14 mouse cellular contexts compared by ENCODE assay signal in the genomic region with DNA sequence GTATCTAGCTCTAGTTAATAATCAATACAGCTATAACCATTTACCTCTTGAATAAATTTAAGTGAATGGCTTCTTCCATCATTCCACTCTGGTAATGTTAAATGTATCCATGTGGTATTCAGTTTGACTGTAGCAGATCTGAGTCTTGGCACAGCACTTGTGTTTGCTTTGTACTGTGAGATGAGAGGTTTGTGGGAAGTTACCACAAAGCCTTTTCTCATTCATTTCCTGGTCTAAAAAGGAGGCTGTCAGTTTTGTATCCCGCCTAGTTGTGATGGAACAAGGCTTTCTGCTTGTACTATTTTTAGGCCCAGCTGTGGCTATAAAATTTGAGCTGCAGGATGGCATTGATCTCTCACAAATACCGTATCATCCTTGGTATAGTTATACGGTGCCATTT. TPM values are rescaled to one million over a fixed set of nuclear protein-coding genes. Genes with fewer than 3 reads are reported as not detected.
DNase-seq lines count a peak whose midpoint lies in the region; TF ChIP-seq lines count a peak whose summit lies in the region.
"Had no signal": no experiment of that assay in that cellular context is flagged by ENCODE, and none has a peak within 500 bp of the region (broad histone marks: within the 10 kb centered on the region; RNA-seq: fewer than 3 reads in every experiment).

No protein-coding gene starts in this region.

- TF ChIP-seq CTCF in layer of hippocampus, adult 2 months (conservative IDR thresholded peaks at IDR 0.05), result no peak
- TF ChIP-seq CTCF in brain, embryonic 14.5 days (IDR thresholded peaks at IDR 0.05; ENCODE audit: borderline replicate concordance, extremely low read depth, insufficient read depth, insufficient read length), result no peak

- H3K27ac ChIP-seq in layer of hippocampus, adult 2 months, result 0 out of 2 replicates have a peak overlapping the region, but pooled peaks have one; percentile 32
- H3K27ac ChIP-seq: left cerebral cortex, adult 2 months; macrophage had no signal

- no peak for TF ChIP-seq POLR2A in brain, embryonic 14.5 days (IDR thresholded peaks at IDR 0.05; ENCODE audit: borderline replicate concordance, extremely low read depth, insufficient read depth, insufficient read length, poor library complexity, severe bottlenecking)

- no peak for DNase-seq in layer of hippocampus, adult 2 months (ENCODE audit: low spot score in 2 of 2)
- no peak for DNase-seq in layer of hippocampus, adult 9-11 months
- peak; percentile 76 for DNase-seq in thymus, postnatal 0 days (ENCODE audit: low spot score)
- no peak for DNase-seq in thymus, postnatal 36 days
- DNase-seq in brain, embryonic 14.5 days (ENCODE audit: low read depth), result peak; percentile 51
- peak; percentile 84 for DNase-seq in naive thymus-derived CD4-positive, alpha-beta T cell, adult 2 months (ENCODE audit: low read depth)
- DNase-seq in right cerebral cortex, adult 2 months (ENCODE audit: low spot score in 2 of 2), result no peak
- no peak for DNase-seq in cerebellum, postnatal 10 days
- DNase-seq: adrenal gland, adult 8-10 months; gastrocnemius, postnatal 36 days; kidney, adult 11 months; right cerebral cortex, postnatal 25 days had no signal

- no peak overlapping the region for H3K4me3 ChIP-seq in layer of hippocampus, adult 2 months
- H3K4me3 ChIP-seq: left cerebral cortex, adult 2 months had no signal

RNA-seq across cellular contexts. Expression of a gene that starts 7.3 kb away (rescaled TPM):
- total RNA-seq in layer of hippocampus, adult 2 months (2021), result 100 to 1,000 TPM; 367 to 372 TPM
- 7.6 and 8.7 TPM in 2 replicates for polyA plus RNA-seq in thymus, postnatal 0 days (2015; fragmentation: Nextera tagmentation; extraction: Ambion mirVana)
- 65.4 and 89.2 TPM in 2 replicates for polyA plus RNA-seq in brain, embryonic 14.5 days (2012; rRNA removed)

Comparison
In these comparisons a context has a peak if more than half of its experiments do, and no peak if none do; other contexts are left out.
1. DNase-seq: peak in thymus, postnatal 0 days (single experiment), brain, embryonic 14.5 days (single experiment) and naive thymus-derived CD4-positive, alpha-beta T cell, adult 2 months (single experiment); none in layer of hippocampus, adult 2 months (0 of 2), layer of hippocampus, adult 9-11 months (single experiment), thymus, postnatal 36 days (0 of 2), right cerebral cortex, adult 2 months (0 of 2) and cerebellum, postnatal 10 days (0 of 2).